Mouse (Mus musculus) fibroblast of lung, adult 2 months (primary cell): ENCODE results near the gene Vps29.
"Not testable (repeated sequence)": the region's sequence is repeated elsewhere in the genome, so short reads cannot be mapped to it uniquely, and the experiment has no call there.

Experiments
- DNase-seq: peaks from one replicate; pipeline ENCODE4 v3.0.0-alpha.2; 2011; ENCODE audit warnings: low read depth

Gene Vps29

GRCm38 (mm10) chr5:122353807-122354491 is at the start of gene Vps29, which contains the start of gene Rad9b:
Gene Vps29 (plus strand): TSS chr5:122354369.
Gene Rad9b (minus strand): TSS chr5:122354233.
- DNase-seq: peak; percentile 97

GRCm38 (mm10) chr5:122304541-122304940 is 49.6 kb upstream of the Vps29 start:
- no peak for DNase-seq

DNA sequence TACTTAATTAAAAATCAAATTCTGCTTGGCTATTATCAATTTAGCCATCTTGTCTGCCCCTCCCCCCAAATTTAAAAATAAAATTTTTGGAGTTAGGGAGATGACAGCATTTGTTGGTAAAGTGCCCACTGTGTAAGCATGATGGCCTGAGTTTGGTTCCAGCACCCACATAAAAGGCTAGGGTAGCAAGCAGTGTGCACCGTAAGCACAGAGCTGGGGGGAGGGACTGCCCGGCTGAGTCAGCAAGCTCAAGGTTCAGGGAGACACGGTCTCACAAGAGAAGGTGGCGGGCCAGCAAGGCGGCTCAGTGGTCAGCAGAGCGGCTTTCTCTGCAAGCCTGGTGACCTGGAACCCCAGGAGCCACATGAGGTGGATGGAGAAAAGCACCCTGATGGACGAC is 48.7 kb upstream of the Vps29 start:
- DNase-seq: no peak

- no peak for DNase-seq
Measured at GRCm38 (mm10) chr5:122306536-122306935, 47.6 kb upstream of the Vps29 start.

GRCm38 (mm10) chr5:122310699-122311098 is 43.5 kb upstream of the Vps29 start:
- DNase-seq: no peak

GRCm38 (mm10) chr5:122311692-122312091 is 42.5 kb upstream of the Vps29 start:
- DNase-seq: no peak

DNA sequence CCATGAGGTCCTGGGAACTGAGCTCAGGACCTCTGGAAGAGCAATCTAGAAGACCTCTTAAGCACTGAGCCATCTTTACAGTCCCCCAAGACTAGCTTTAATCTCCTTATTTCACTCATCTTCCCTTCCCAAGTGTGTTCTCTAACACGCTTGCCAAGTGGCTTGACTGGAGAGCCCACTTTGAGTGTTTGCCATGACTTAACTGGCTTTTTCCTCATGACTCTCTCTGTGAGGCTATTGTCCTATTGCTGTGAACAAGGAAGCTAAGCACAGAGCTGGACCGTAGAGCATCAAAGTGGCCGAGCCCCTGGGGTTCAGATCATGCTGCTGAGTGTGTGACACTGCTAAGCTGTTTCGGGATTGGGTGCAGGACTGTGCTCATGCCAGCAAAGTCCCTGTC is 41.8 kb upstream of the Vps29 start:
- DNase-seq: no peak

DNA sequence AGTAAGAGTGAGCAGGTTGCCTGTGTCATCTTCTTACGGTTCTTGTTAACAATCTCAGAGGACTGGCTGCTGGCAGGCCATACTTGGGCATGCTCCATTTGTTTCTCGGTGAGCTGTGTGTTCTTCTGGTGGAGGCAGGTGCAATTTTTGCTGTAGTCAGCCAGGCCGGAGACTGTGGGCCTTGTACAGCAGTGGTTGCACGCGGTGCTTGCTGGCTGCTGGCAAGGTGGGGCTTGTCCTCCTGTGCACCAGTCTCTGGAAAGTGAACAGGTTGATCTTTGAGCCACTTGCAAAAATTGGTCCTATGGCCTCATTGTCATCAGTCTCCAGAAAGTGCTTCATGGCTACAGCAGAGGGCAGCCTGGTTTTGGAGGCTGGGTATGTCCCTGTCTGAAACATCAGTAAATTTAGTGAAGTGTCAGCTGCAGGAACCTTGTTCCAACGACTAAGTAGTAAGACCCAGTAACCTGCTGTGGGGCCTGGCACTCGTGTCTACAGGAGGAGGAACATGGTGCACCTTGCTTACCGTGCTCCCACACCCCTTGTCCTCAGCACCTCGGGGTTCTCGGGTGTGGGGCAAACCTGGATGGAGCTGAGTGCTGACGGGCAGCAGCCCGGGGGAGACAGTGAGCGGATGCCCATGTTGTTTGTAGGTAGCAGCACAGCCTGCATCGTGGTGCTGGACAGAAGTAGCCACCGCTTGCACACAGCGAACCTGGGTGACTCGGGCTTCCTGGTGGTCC is 41.1 kb upstream of the Vps29 start:
- no peak for DNase-seq

GRCm38 (mm10) chr5:122314966-122315667 is 39.1 kb upstream of the Vps29 start:
- DNase-seq: peak; percentile 98

GRCm38 (mm10) chr5:122317329-122318045 is 36.7 kb upstream of the Vps29 start:
- DNase-seq: no peak

GRCm38 (mm10) chr5:122318100-122318499 is 36.1 kb upstream of the Vps29 start:
- DNase-seq: no peak

- not testable (repeated sequence) for DNase-seq
Measured at GRCm38 (mm10) chr5:122318976-122319375, 35.2 kb upstream of the Vps29 start.

GRCm38 (mm10) chr5:122319474-122320204 is 34.5 kb upstream of the Vps29 start:
- no peak for DNase-seq

GRCm38 (mm10) chr5:122320205-122320781 is 33.9 kb upstream of the Vps29 start:
- DNase-seq: peak; percentile 79

DNA sequence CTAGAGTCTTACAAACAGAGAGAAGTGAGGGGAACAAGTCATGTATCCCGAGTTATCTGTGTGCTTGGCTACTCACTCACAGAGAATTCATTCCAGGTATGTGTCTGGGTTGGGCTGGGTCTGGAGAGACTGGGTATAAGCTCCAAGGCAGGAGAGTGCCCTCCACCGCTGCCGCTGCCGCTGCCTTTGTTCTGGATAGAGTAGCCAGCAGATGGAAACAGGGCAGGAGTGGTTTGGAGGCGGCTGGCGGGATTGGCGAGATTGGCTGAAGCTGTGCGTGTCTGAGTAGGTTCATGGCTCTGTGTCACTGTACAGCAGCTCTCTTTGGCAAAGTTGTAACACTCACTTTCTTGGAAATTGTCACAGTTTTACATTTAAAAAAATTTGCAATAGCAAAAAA is 30.6 kb upstream of the Vps29 start:
- DNase-seq: no peak

- peak; percentile 80 for DNase-seq
Measured at GRCm38 (mm10) chr5:122324608-122325431, 29.3 kb upstream of the Vps29 start.

DNA sequence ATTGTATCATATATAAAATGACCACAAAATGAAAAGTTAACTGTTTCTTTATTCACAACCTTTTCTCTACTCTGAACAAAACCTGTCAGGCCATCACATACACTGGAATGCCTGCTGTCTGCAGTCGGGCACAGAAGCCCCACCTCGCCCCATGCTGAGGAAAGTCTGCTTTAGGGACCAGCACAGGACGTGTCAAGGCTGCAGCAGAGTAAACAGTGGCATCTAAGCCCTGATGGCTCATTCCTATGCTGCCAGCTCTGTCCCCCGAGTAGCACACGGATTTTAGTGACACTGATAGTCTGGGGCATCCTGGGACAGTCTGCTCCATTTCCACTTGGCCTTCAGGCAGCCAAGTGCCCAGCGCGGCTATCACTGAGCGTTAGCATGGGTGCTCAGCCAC is 28.7 kb upstream of the Vps29 start:
- no peak for DNase-seq

GRCm38 (mm10) chr5:122327283-122327682 is 26.9 kb upstream of the Vps29 start:
- DNase-seq: no peak

DNA sequence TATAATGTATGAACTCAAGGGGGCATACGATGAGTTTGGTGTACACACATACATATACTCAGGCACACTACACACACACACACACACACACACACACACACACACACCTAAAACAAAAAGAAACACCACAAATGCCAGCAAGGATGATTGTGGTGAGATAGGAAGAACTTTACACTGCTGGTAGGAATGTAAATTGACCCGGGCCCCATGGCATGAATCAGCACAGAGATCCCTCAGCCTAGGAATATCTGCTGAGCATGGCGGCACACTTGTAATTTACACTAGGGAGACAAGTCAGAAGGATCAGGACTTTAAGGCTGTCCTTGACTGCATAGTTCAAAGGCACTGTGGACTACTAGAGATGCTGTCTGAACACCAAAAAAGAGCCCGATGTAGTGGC is 23.9 kb upstream of the Vps29 start:
- DNase-seq: no peak

DNA sequence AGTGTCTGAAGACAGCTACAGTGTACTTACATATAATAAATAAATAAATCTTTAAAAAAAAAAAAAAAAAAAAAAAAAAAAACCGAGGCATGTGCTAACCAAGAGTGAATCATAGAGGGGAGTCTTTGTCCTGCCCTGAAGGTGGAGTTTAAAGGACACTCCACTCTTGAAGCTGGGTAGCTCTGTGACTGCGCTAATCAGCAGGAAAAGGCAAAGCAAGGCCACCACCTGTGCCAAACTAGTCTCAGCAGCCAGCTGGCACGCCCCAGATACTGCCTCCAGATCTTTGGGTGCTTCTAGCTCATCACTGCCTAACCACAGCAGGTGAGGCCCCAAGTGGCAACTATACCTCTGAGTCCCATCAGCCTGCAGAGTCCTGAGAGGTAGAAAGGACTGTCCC is 19.5 kb upstream of the Vps29 start:
- no peak for DNase-seq
